Mouse (Mus musculus) thymus, postnatal 4 days (tissue): ENCODE data around the gene Col12a1.

ENCODE experiments used
- DNase-seq: peaks from one replicate; pipeline ENCODE4 v3.0.0; 2021

Col12a1 gene

DNA sequence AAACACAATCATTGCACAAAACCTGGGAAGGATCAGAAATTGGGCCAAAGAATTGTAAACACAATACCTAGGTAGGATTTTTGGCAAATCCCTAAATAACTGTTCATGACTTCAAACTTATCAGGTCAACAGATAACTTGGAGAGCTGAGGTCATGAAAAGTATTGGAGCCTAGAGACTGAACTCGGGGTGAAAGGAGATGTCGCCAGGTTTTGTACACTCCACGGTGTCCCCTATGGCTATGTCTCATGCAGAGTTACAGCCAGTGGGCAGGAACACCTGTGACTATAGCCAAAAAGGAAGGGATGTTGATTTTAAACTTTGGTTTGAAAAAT, 118.4 kb downstream of the Col12a1 start:
- DNase-seq: no peak

DNA sequence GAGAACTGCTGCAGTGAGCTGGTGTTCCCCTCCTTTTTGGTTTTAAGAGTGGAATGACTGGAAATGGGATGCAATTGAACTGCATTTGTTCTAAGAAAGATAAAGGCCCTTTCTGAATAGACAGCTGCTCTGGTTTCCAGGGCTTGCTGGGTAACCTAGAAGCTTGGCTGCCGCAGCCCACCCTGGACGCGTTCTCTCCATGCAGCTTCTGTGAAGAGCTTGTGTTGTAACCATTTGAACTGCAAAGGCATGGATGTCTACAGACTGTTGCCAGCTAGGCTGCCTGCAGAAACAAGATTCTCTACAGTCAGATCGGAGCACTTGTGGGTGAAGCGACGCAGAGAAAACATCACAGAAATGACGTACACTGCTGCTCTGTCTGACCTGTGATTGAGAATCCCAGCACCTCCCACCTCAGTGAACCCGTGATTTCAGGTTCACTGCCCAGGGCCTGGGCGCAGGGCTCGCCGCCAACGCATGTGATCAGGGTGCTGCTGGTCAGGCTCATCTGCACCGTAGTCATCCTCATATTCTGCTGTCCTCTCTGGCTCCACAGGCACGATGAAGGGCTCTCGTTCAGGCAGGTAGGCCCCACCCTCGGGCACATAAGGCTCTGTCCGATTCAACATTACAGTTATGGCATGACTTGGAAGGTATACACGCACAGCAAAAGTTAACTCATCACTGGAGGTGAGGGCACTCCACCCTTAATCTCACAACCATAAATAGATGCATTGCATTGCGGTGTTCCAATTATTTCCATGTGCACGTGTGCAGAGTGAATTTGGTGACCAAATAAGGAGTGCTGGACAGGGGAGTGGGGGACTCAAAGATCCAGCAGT, 119.0 kb downstream of the Col12a1 start:
- DNase-seq: no peak

DNA sequence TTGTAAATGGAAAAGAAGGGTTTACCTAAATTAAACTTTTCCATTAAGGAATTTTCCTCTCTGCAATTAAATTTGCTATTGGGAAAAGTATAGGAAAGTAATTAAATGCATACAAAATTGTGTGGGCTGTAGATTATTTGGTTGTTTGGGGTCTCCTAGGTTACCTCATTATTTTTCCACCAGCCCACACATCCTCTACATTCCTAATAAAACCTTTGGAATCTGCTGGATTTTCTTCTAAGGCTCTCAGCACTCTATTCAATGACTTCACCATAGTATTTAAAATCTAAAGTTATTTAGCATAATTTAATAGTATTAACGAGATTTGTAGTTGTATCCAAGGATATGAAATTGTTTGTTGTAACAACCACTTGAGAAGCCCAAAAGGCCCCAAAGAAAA, 120.1 kb downstream of the Col12a1 start:
- no peak for DNase-seq

DNA sequence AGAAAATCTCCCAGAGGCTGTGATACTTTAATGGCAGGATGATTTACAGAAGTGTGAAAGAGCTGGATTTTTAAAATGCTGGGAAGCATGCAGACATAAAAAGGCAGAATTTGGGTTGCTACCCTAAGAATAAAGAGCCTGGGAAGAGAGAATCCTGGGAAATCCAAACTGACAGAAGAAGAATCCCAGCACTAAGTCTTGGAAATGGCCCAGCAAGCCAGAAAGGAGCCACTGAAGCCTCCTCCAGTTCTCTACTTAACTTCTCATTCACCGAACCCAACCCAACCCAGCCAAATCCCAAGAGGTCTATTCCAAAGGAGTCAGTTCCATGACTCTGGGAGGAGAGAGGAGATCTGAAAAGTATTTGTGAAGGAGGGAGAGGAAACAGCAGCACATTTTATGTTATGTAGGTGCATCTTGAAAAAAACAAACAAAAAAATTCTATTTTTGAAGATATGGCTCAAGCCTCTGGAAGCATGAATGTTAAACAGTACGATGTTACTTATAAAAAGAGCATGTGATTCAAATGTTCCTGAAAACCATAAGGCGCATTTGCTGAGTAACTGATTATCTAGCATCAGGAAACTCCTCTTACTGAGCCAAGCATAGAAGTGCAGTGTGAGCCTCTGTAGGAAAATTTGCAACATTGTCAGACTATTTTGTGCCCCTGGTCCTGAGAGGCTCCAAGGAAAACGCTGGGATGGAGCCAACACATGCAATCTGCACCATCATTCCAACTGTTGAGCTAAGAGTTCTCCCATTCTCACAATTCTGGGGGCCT, 132.0 kb downstream of the Col12a1 start:
- DNase-seq: no peak

DNA sequence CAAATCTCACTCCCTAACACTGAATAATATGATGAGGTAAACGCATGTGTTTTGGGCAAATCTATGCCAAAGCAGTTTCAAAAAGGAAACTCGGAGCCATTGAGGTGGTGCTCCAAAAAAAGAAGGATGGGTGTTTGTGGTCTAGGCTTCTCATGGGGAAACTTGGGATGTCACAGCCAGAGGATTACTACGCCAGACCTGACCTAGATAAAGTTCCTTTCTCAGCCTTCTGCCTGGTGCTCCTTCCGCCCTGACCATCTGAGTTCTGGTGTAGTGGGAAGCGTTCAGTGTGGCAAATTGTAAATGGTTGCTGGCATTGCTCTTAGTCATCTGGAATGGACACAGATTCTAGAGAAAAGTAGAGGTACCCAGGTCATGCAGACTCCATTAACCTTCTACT, 151.8 kb downstream of the Col12a1 start:
- DNase-seq: no peak

DNA sequence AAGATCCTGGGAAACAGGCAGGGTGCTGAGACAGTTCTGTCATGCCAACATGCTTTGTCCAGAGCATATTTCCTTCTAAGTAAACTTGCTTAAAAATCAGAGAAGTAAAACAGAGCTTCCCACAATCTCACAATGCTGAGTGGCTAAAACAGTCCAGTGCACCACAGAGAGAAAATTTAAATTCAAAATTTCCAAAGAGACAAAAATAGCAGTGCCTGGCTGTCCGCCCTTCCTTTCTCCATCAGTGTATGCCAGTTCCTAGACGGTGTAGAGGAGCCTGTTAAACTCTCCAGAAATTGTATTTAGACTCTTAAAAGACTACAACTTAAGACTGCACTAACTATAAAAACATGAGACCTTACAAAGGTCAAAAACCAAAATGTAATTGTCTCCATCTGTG, 165.3 kb downstream of the Col12a1 start:
- DNase-seq: no peak
